Mouse (Mus musculus) right cerebral cortex, postnatal 36 days (tissue): Measurements from ENCODE around the gene Cfd.

Experiments used
- DNase-seq, 2 experiments: peaks; one replicate each; pipeline ENCODE4 v3.0.0; 2022; ENCODE audit warnings: low spot score in 2 of 2, mixed read lengths in 1 of 2

Cfd gene

GRCm38 (mm10) chr10:79886611-79887010 lies 4.0 kb upstream of the Cfd start:
- no peak for DNase-seq

DNA sequence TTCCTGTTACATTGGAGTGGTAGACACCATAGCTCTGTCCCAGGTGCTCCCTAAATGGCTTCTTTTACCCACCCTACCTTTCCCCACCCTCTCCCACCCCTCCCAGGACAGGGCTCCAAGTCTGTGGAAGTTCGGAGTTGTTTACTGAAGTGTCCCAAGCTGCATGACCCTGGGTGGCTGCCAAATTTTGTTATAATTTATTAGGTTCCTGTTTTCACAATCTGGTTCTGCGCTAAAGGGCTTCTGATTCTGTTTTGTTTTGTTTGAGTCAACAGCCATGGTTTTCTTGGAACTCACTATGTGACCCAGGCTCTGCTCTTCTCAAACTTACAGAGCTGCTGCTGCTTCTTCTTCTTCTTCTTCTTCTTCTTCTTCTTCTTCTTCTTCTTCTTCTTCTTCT lies 1.3 kb upstream of the Cfd start:
- no peak for DNase-seq

DNA sequence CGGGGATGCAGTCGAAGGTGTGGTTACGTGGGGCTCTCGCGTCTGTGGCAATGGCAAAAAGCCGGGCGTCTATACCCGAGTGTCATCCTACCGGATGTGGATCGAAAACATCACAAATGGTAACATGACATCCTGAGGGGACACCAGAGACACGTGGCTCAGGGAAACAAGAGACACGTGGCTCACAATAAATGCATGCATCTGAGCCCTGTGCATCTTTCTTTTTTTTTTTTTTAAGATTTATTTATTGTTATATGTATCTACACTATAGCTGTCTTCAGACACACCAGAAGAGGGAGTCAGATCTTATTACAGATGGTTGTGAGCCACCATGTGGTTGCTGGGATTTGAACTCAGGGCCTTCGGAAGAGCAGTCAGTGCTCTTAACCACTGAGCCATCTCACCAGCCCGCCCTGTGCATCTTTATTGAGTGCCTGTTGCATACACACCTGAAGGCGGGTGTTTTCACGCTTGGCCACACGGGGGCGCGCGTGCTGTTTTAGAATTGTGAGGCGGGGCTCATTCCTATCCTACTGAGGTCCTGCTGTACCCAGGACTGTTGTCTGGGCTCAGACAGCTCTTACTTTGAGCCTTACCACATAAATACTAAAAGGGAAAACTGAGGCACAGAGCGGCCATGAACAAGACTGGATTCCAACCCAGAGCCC lies 1.9 kb downstream of the Cfd start:
- peak; percentile 55 to 61 for DNase-seq

GRCm38 (mm10) chr10:79896306-79896705 lies 5.7 kb downstream of the Cfd start:
- no peak for DNase-seq

- no peak for DNase-seq
Observed at GRCm38 (mm10) chr10:79896814-79897213, 6.2 kb downstream of the Cfd start.

GRCm38 (mm10) chr10:79897316-79898245 lies 6.9 kb downstream of the Cfd start:
- DNase-seq, result no peak

- peak; percentile 89 to 91 for DNase-seq
Observed at GRCm38 (mm10) chr10:79900951-79901410, 10.3 kb downstream of the Cfd start.

DNA sequence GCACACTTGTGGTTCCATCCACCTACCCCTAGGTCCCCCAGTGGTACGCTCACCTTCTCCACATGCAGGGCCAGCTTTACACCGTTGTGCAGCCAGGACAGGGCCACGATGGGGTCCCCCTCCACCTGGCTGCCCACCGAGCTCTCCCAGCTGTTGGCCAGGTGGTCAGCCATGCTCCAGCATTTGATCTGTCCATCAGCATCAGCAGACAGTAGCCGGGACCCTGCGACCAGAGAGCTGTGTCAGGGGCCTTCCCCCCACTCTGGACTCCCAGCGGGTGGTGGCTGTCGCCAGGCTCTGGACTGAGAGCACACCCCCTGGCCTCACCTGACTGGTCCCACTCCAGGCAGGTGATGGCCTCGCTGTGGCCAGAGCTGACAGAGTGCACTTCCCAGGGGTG lies 16.1 kb downstream of the Cfd start:
- no peak for DNase-seq

DNA sequence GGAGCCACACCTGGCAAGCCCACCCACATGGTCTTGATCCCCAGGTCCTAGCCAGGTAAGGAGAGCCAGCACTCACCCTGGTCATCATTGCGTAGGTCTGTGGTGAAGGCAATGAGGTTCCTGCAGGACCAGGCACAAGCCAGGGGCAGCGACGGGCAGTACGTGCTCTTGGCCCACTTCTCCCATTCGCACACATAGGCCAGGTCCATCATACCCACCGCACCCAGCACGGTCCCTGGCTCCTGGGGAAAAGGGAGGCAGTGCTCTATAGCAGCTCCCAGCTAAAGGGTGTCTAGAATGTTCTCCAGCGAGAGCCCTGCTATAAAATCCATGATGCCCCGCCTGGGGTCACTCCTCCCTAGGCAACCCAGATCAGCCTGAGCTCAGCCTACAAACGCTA lies 16.8 kb downstream of the Cfd start:
- no peak for DNase-seq

- DNase-seq, result peak; percentile 91 to 92
Observed at GRCm38 (mm10) chr10:79908167-79909091, 17.8 kb downstream of the Cfd start, which contains the start of gene Med16. Gene Med16, minus strand, starts transcription at chr10:79908923.

DNA sequence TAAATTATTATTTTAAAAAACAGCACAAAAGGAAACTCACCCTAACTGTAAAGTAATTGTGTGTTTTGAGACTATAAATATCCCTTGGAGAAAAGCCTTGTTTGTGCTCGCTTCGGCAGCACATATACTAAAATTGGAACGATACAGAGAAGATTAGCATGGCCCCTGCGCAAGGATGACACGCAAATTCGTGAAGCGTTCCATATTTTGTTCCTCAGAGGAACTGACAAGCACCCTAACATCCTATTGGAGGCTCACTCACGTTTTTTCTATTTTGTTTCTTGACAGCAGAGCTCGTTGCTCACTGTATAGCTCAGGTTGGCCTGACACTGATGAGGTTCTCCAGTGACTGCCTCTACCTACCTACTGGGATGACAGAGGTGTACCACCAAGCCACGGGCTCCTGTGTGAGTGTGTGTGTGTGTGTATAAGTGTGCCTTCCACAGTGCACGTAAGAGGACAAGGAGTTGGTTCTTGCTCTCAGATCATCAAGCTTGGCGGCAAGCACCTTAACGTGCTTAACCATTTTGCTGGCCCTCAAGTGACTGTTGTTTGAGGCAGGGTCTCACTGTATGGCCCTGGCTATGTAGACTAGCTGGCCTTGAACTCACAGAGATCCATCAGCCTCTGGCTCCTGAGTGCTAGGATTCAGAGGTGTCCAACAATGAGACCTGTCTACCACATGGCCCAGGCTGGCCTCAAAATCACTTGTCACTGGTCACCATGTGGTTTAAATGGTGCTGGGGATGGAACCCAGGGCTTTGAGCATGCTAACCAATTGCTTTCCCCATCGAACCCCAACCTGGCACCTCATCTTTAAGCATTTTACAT lies 18.7 kb downstream of the Cfd start:
- no peak for DNase-seq

- DNase-seq, result no peak
Observed at GRCm38 (mm10) chr10:79910556-79910955, 19.9 kb downstream of the Cfd start, which contains the start of gene Gm26602. Gene Gm26602, plus strand, starts transcription at chr10:79910856.

DNA sequence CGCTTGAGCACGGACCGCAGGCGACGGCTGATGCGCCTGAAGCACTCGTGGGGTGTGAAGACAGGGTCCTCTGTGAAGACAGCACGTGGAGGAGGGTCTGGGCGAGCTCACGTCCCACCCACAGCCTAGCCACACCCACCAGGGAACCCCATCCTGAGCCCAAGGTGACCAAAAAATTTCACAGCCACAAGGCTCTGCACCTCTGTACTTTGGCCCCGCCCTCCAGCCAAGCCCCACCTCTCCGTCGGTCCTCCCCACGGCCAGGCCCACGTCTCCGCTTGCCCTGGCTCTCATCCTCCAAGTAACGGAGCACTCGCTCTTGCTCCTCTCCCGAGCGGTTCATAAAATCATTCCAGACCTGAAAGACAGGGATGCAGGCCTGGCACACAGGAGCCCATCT lies 21.8 kb downstream of the Cfd start:
- no peak for DNase-seq

DNA sequence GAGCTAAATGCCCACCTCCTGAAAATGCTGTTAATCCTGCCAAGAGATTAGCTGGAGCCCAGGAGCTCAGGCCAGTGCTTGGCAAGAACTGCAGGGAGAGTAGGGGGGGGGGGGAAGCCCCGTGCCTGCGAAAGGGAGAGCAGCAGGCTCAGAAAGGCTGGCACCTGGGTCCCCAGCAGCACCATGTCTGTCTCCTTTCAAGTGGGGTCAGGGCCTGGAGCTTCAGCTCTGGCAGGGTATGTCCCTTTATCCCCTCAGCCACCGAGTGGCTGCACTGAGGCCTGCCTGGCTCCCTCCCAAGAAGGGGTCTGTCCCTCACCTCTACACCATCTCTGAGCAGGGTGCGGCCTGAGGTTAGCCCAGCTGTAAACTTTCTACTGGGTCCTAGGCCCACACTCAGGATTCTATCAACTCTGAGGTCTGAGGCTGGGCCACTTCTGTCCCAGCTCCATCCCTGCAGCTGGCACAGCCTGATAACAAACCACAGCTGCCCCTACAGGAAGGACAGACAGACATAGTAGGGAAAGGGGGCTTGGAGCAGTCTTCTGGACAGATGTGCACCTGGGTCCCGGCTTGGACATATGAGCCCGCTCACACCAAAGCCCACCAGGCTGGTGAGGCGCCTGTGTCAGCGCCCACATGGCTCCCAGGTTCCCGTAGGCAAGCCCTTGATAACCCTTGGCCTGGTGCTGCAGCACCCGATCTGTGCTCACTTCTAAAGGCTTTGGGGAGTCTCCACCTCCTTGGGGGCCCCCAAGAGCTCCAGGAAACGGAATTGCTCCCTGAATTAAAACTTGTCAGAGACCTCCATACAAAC lies 23.7 kb downstream of the Cfd start:
- DNase-seq, result no peak

DNA sequence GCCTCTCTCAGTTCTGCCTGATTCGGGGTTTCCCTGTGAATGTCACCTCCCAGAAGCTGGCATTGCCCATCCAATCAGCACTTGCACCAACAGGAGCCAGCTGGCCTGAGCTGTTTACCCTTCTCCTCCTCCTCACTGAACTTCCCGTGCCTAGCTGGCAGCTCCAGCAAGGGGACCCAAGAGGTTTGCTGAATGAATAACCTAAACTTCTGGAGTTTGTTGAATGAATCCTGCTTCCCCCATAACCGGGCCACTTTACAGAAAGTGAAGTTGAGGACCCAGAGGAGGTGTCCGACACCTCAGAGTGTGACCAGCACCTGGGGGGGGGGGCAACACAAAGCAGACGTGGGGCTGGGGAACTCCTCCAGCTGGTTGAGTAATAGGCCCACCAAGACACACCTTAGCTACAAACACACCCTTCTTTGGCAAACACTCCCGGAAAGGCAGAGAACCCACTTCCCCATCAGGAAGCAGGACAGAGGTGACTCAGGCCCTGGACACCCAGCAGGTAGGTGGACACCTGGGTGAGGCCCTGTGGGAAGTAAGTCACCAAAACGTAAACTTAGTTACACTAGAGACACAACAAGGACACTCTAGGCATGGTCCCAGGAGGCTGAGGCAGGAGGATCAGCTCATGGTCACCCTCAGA lies 24.4 kb downstream of the Cfd start:
- DNase-seq, result no peak

DNA sequence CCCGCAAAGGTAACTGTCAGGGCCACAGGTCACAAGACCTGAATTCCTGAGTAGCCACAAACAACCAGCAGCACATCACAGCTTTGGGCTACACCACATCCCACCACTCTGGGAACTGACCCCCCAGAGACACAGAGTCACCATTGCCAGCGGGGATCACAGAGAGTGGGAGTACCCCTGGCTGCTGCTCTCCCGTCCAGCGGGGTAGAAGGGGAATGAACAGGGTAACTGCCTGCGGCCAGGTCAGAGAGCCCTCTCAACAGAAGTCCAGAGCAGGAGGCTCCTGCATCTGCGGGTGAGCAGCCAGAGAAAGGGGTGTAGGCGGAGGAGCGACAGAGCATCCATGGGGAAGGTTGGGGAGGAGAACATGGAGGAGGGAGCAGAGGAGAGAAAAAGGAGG lies 25.4 kb downstream of the Cfd start:
- no peak for DNase-seq

DNA sequence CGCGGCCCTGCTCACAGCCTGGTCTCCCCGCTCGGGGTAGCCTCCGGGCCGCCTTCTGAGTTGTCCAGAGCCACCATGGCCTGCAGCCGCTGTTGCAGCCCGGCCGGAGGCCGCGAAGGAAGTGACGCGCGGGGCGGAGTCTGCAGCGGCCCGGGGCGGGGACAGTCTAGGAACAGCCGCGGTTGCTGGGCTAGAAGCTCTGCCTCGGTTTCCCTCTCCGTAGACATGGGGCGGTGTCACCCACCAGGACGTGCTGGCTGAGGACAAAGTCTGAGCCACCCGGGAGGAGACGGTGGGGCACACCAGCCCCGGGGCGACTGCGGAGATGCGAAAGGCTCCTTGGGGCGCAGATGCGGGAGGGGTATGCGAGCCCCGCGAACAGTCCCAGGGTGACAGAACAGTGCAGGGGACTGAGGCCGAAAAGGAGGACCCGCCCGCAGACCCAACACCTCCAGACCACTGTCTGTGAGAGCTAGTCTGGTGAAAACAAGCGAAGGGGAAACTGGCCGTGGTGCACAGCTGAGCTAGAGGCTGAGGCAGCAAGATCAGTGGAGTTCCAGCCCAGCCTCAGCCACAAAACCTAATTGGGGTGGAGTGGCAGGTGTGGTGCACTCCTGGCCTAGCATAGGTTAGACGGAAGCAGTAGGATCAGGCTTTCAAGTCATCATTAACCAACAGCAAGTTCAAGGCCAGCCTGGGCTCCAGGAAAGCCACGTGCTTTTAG lies 26.3 kb downstream of the Cfd start, which contains the start of gene Kiss1r:
Gene Kiss1r (plus strand): TSS at position 164 of the 724 bp plus-strand sequence.
- DNase-seq, result peak; percentile 73 to 77

DNA sequence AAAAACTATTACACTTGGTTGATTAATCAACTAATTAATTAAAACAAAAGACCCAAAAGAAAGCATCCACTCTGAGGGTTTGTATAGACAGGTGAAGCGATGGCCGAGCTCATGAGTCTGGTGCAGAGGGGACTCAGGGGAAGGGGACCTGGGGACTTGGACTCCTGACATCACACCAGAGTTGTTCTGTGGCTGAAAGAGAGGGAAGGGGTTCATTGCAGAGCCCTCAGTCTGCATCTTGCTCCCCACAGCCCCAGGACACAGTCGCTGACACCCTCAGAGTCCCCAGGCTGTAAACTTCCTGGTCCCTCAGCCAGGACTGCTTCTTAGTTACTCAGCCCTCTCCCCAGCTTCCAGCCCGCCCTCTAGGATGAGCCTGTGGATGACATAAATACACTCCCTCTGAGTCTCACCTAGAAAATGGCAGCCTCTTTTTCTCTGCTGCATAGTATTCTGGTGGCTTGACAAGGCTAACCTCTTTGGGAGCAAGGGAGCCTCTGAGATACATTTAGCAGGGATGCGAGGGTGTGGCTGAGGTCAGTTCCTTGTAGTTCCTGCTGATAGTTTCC lies 27.0 kb downstream of the Cfd start:
- DNase-seq, result no peak
